Mouse (Mus musculus) layer of hippocampus, postnatal 36 days (tissue): ENCODE data around the gene Lrrc28. TPM values are rescaled to one million over a fixed set of nuclear protein-coding genes. Genes with fewer than 3 reads are reported as not detected.

Experiments used
- DNase-seq, 2 experiments: peaks; one replicate each; pipeline ENCODE4 v3.0.0; 2022
- total RNA-seq, 2 experiments: library from RNA; stranded (reverse); gene quantifications; 2 replicates each; pipeline ENCODE4 v1.2.3; 2021

Gene Lrrc28
- total RNA-seq, 2 experiments from 2014 or later: 38.3 to 46.2 TPM

DNA sequence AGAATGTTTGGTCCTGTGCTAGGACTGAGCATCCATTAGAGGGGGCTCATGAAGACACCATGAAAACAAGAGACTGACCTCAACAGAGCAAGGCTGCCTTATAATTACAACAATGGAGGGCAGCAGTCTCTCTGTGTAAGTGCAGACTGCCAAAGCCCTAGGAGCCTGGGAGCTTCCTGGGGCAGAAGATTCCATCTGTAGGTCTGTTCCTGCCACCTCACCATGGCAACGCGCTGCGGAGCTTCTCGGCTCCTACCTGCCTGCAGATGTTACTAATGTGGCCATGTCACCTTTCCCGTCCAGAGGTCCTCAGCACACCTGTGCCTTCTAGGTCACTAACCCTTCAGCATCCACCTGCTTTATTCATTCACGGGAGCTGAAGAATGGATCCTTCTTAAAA is 52.4 kb downstream of the Lrrc28 start:
- DNase-seq: no peak

DNA sequence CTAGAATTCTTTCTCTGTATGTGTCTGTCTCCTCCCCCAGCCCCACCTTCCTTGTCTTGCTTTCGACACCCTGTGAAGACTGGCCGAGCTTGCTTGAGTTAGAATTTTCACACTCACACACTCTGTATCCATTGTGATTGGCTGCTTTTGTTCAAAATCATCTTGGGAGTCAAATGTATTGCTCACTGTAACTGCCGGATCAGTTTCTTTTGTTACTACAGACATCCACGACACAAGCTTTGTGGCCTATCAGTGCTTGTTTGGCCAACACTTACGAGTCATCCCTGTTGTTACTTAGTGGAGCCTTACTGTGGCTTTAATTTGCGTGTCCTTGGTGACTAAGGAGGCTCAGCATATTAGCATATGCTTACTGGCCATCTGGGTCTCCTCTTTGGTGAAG is 56.3 kb downstream of the Lrrc28 start:
- DNase-seq: no peak

DNA sequence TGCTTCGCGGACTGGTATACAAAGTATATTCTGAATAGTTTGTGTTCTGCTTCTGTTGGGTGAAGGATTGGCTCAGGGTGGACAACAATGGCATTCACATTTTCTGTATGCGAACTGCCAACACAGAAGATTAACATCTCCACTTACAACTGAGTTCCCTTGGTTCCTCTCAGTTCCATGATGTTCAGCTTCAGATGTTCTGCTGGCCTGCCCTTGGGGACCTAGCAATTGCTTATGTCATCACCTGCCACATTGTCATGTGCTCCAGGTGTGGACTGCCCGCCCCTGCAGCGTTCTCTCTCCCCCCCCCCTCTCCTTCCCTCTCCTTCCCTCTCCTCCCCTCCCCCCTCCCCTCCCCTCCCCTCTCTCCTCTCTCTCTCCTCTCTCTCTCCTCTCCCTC is 58.6 kb downstream of the Lrrc28 start:
- DNase-seq: no peak

DNA sequence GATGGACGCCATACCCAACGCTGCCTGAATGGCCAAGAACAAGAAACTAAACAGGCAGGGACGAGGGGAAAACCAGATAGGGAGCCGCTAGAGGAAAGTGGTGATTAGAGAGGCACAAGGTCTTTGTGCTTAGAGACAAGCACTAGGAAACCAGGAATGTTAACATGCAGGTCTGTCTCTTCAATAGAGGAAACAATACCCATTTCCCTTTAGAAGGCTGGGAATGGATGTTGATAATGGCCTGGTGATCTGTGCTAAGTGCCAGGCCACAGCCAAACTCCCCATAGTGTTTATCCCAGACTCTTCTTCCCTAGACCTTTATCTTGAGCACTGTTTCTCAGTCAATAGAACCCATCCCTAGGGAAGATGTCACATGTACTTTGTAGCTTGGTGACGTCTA is 61.2 kb downstream of the Lrrc28 start:
- no peak for DNase-seq

DNA sequence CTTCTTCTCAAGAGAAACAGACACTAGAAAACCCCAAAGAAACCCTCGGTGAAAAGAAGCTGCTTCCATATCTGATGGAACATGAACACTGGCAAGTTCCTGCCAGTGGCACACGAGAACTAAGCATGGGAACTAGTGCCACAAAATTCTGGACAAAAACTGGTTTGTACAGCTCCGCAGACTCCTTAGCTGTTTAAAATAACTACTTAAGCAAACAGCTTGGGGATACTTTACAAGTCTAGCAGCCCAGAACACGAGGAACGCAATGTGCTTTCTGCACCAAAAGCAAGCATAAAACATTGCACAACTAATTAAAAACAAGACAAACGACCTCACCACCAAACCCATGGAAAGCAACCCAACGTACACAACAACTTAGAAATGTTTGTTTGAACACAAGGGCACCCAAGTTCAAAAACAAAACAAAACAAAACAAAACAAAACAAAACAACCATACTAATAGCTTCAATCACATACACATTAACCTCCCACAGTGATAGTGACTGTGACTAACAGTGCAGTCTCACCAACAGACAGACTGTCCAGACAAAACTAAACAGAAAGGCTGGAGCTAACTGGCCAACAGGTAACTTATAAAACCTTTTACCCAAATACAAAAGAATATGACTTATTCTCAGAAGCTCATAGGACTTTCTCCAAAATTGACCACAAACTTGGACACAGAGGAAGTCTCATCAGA is 66.1 kb downstream of the Lrrc28 start:
- DNase-seq: no peak

DNA sequence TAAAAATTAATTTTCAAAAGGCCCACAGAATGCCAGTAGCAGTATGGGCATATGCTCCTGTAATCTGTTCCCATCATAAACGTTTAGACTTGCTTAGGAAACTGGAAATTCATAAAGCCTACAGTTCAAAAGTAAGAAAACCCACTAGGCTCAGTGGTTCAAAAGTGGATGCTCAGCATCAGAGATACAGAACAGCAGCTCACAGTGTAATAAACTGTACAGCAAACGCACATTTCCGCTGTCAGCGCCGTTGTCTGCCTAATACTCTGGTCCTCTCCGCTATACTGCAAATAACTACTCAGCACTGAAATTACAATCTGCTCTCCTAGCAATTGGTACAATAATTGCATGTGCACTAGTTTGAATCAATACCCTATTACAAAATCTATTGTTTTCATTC is 67.0 kb downstream of the Lrrc28 start:
- DNase-seq: no peak

DNA sequence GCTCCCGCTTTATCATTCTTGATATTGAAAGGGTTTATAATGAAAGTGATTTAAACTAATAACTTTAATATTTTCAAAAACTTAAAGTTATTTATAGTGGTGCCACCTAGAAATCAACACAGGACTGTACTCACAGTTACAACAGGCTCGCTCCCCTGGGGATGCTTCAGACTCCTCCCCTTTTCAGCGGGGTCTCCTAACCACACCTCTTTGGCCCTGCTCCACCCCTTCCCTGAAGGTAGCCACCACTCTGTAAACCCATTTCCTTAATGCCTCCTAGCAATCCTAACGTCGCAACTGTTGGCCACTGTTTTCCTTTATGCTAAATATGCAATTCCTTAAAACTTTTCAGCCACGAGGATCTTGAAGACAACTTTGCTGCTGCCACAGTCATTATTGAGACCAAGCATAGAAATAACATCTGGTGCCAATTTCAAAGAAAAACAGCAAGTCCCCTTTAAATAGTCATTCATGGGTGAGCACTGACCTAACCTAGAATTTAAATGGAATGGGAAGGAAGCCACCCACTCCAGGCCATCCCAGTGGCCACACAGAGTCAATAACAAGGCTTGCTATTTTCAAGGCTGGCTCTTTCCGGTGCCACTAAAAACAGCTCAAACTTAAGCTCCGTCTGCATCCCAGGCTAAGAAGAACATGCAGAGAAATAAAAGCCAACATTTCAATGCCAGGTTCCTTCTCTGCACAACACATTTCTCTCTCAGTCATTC is 78.4 kb downstream of the Lrrc28 start:
- DNase-seq: no peak

DNA sequence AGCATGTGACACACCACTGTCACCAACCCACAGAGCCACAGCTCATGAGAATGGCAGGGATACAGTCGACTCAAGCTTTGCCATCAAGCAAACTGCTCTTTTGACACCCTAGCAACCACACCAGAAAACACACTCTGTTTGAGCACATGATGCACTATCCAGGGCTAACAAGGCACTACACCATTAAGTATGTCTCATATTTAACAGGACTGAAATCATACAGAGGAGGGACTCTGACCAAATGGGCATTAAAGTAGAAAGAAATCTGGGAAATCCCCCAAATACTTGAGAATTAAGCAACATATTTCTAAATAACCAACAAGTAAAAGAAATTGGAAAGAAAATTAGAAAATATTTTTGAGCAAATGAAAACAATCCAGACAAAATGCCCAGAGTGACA is 79.9 kb downstream of the Lrrc28 start:
- no peak for DNase-seq

DNA sequence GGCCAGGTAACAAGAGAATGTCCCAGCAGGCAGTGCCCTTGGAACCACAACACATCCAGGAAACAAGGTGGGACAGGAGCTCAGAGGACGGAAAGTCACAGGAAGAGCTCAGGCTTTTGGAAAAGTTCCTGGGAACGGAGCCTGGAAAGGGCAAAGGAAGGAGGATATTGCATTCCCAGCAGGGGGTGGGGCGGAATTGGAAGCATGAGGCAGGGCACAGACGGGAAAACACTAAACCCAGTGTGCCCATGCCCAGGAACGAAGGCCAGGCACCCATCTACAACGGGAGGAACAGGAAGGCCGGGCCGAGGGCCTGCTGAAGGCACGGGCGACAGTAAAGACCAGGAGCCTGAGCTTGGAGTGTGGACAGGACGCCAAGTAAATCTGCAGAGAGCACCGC is 82.9 kb downstream of the Lrrc28 start:
- DNase-seq: no peak

DNA sequence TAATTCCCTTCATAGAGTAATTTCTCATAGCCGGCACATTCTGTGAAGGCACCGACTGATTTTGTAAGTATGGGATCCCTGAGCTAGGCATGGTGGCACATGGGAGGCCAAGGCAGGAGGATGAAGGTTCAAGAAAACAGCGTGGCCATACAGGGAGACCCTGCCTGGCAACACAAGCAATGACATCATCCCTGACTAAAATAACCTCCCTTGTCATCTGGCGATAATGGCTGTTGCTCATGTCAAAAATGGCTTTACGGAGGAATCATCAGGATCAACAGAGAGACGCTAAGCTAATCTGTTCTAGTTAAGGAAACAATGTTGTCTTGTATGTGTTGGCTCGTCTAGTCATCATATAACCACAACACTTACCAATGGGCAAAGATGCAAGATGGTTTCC is 85.6 kb downstream of the Lrrc28 start:
- no peak for DNase-seq

DNA sequence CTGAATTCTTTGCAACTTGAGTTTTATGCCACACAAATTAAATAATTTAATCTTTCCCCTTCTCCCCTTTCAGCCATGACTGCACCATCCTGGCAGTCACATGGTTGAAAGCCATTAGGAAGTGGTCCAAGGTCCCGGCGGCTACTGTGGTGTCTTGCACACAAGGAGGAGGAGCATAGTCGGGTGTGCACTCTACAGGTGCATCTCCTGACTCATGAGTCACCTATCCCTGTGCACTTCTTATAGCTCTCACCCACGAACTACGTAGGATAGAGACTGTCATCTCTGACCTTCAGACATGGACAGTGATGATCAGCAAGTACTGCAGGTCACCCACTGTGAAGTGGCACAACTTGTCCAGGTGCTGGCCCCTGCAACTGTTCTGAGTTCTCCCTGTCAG is 86.8 kb downstream of the Lrrc28 start:
- no peak for DNase-seq

DNA sequence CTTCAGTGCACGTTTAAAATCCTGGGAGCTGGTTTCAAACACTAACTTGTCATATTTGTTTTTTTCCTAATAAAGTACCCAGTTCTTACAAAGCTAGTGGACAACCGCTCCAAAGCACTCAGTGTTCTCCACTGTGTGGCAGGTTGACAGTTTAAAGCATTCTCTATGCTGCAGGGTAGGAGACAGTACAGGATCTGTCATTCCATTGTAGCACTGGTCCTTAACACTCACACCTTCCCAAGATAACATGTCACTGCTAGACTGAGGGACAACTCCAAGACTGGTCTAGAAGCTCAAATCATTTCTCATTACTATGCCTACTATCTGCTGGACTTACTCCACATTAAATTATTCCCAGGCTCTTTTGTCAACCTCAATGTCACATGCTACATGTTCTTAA is 90.2 kb downstream of the Lrrc28 start:
- DNase-seq: no peak

DNA sequence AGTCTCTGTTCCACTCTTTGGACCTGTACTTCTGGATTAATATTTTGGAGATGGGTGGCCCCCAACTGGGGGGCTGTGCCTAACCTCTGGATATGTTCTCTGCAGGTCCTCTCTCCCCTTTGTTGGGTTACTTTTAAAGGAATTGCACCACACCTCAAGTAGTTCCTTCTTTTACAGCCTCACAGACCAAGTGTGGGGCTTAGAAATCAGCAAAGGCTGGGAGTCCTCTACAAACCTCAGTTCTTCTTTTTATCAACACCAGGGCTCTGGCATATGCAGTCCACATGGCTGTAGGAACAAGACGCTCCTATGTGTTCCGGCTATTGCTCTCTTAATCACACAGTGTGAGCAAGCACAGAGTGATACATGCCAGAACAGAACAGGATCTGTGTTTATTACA is 93.8 kb downstream of the Lrrc28 start:
- DNase-seq: no peak

DNA sequence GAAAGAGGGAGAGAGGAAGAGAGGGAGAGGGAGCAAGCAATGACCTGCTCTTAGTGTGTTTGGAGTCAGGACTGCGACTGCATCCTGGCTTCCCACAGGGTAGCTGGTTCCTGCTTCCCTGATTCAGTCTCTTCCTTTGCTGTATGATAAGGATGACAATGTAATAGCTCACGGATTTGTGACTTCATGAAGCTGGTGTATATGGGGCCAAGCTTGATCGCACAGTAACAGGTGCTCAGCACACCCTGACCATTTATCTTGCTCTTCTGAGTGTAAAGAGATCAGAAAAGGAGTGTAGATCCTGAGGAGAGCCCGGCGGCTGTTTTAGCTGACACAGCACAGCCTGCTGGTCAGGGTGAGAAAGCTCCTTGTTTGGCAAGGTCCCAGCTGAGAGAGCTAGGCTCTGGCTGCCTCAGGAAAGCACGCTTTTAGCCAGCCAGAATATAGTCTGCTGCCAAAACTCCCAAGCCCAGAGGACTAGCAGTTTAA is 96.0 kb downstream of the Lrrc28 start:
- DNase-seq: peak; percentile 75 to 79

DNA sequence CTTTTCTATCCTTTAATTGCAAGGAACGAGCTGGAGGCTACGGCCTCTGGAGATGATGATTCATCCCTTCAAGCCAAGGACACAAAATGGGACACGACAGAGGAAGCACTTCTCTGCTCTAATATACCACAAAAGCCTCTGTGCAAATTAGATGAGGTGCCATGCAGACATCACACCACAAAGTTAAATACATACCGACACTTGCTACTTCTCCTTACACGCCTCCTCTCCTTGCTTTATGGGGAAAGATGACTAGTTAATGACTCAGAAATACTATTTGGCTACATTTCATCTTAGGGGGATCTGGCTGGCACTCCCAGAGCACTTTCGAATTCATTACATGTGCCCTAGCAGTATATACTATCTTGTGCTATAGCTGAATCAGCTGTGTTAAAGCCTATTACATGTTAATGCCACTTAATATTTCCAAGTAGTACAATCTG is 96.4 kb downstream of the Lrrc28 start:
- no peak for DNase-seq

DNA sequence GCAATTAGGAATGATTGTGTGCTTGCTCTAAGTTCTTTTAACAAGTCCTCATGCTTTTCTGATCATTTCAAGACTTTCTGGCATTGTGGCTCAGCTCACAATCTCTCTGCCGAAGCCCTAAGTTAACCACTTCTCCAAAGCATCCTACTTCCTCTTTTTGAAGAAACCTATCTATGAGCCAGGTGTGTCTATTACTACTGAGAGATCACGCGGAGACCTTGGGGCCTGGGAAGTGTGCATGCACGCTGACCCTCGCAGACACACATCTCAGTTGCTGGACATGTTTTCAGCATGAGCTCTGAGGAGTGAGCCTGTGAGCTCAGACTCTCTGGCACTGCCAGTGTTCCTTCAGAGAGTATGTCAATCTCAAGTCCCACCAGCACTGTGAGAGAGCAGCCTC is 98.8 kb downstream of the Lrrc28 start:
- no peak for DNase-seq

DNA sequence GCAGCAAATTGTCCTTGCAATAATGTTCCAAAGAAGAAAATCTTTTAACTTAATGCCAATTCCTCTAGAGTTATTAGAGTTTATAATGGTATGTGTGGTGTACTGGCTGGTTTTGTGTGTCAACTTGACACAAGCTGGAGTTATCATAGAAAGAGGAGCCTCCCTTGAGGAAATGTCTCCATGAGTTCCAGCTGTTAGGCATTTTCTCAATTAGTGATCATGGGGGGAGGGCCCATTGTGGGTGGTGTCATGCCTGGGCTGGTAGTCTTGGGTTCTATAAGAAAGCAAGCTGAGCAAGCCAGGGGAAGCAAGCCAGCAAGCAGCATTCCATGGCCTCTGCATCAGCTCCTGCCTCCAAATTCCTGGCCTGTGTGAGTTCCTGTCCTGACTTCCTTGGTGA is 100.5 kb downstream of the Lrrc28 start:
- no peak for DNase-seq

DNA sequence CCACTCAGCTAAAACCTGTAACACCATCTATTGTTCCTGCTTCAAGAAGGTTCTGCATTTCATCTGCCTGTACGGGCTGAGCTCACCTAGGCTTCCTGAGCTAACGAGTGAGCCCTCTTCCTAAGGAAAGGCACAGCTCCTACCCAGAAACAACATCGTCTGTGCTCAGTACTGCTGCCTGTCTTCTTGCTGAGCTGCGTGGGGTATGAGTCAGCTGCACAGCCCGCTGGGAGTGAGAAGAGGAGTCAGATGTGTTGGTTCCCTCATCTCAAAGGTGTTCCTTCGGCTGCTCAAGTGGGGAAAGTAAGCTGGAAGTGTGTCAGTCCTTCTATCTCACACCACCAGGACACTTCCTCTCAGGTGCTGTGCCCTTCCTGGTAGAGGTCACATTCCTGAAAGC is 101.4 kb downstream of the Lrrc28 start:
- no peak for DNase-seq

DNA sequence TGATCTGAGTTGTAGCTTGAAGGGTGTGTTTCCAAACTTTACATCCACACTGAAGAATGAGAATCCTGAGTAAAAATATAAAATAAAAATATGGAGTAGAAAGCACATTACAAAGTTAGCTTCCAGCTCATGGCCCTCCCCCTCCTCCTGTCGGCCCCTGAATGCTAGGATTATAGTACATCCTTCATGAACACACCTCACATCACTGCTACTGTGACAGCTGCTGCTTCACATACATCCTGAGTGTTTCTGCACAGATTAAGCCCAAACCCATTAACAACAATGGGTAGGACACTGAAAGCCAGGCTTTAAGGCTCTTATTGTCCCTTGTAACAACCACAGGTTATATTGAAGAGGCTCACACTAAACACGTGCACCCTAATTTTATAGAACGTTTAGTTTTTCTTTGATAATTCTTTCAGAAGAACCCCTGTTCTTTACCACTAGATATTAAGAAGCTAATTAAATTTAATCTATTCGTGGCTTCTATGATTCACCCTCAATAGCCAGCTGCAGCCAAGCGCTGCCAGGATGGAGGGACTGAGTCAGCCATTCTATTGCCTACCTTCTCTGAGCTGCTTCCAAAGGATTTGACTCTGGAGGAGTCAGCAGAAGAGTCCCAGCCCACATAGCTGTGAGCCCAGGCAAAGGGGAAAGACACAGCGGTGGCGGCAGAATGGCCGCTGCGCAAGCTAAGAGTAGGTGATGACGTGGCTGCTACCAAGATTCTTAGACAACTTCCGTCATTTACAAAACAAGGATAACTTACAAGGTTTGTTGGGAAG is 108.3 kb downstream of the Lrrc28 start:
- no peak for DNase-seq

DNA sequence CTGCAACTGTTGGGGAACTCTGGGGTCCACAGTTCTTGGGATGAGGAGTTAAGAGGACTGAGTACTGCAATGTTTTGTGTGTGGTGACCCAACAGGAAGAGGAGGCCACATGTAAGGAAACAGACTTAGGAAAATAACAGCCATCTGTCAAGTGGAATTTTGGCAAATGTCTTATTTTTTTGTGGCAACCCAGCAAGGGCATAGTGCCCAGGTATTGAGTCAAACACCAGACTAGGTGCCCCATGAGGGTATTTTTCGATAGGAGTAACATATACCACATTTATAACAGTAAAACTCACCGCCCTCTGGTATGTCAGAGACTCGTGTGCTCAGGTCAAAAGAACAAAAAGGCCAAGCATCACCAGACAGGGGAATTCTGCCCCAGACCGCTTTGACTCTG is 109.1 kb downstream of the Lrrc28 start:
- DNase-seq: no peak

DNA sequence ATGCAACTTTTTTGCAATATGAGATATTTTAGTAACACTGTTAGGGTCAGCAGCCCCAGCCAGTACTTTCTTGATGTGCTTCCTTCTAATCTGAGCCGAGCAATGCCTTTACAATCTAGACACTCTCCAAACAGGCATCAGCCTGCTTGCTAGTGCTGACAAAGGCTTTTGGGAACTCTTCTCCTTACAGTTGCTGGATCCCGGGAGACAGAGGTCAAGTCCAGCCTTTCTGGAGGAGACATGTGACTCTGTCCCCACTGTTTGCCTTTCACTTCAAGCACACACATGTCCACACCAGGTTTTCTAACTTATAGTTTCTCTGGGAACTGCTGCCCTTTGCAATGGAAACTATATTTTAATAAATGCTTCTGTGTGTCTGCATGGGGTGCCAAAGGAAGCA is 114.1 kb downstream of the Lrrc28 start:
- no peak for DNase-seq

DNA sequence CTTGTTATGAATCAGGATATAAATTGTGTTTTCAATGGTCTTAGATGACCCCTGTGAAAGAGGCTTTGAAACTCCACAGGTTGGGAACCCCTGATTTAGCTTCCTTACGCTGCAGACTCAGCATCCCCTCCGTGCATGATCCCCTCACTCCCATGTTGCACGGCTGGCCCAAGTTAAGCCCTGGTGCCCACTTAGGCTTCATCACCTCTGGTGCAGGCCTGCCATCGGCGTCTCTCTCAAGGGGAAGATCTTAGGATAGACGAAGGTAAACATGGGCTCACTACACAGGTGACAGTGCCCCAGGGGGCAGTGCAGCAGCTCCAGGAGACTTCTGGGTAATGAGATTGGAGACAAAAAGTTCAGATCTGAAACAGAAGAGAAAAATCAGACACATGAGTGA is 115.7 kb downstream of the Lrrc28 start:
- DNase-seq: no peak

DNA sequence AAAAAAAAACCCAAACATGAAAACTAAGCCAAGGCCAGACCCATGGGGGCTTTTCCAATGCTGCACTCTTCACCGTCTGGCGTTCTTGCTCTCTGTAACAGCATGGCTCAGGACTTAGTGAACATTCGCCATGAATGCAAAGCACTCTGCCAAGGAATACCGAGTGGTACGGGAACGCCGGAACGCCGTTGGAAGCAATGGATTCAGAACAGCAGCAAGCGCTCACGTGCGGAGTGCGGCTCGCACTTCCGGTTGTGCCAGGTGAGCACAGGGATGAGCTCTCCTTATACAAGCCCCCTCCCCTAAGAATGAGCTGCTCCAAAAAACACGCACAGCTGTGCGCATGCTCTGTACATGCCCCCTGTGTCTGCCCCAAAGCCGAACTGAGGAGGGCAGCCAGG is 116.2 kb downstream of the Lrrc28 start:
- DNase-seq: peak; percentile 44 to 53
